Mouse (Mus musculus): ENCODE data around the gene Hist1h2ad.

GRCm38 (mm10) chr13:23572218-23573033 lies 1.8 kb upstream of the Hist1h2ad start:
- TF ChIP-seq CTCF (IDR thresholded peaks at IDR 0.05; ENCODE audit: low read depth, low read length) (no peak), POLR2A (IDR thresholded peaks at IDR 0.05; ENCODE audit: extremely low read depth, insufficient read depth, low read length) (no peak)
